In the genomic region with DNA sequence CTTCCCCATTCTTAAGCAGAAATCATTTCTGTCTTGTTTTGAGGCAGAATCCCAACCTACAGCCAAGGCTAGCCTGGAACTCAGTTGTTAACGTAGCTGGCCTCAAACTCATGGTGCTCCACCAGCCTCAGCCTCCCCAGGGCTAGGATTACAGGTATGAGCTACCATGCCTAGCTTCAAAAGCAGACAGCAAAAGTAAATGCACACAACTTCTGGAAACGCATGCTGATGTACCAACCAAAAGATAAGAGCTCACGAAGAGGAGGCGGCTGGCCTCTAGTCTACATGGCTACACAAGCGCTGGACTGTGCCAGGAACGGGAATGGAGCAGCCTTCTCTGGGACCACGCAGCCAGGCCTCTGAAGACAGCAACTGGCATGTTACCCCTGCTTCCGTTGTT, we compare ENCODE assay signal across 25 mouse cellular contexts. TPM values are rescaled to one million over a fixed set of nuclear protein-coding genes. Genes with fewer than 3 reads are reported as not detected.
DNase-seq lines count a peak whose midpoint lies in the region; TF ChIP-seq lines count a peak whose summit lies in the region.
"Had no signal": no experiment of that assay in that cellular context is flagged by ENCODE, and none has a peak within 500 bp of the region (broad histone marks: within the 10 kb centered on the region; RNA-seq: fewer than 3 reads in every experiment).

No protein-coding gene starts in this region.

- no peak for TF ChIP-seq POLR2A in cortical plate, adult 2 months (IDR thresholded peaks at IDR 0.05; ENCODE audit: extremely low read depth, insufficient read depth, low read length)

- intact Hi-C loops in gastrocnemius, postnatal 14 days (cut with DNase I; ENCODE audit: low total_unique reads), result no loop called here

- peak; percentile 4 for DNase-seq in gastrocnemius, postnatal 25 days
- DNase-seq in gastrocnemius, postnatal 14 days, result no peak
- DNase-seq in heart, embryonic 10.5 days (ENCODE audit: low spot score), result peak; percentile 55
- DNase-seq in heart, postnatal 4 days, result no peak
- no peak for DNase-seq in layer of hippocampus, adult 2 months (ENCODE audit: low spot score in 2 of 2)
- DNase-seq in layer of hippocampus, adult 9-11 months, result no peak
- DNase-seq: adrenal gland, adult 8-10 months; adrenal gland, postnatal 14 days; adrenal gland, postnatal 36 days; B cell, adult 2 months; cerebellum, adult 11-12 months; cerebellum, adult 2 months; cerebellum, adult 9-10 months; cerebellum, postnatal 10 days; cerebellum, postnatal 25 days; embryo, embryonic 11 days had no signal

- peaks cover 12% of the 10 kb centered on the region; the same call in 1 of the 2 replicates for H3K4me1 ChIP-seq in heart, embryonic 10.5 days
- peaks cover 4% of the 10 kb centered on the region for H3K4me1 ChIP-seq in cortical plate, adult 2 months (ENCODE audit: control insufficient read depth, insufficient read depth, low read length)

- no peak overlapping the region for H3K27ac ChIP-seq in heart, embryonic 10.5 days
- peak overlapping the region; percentile 40; the same call in 1 of the 2 replicates for H3K27ac ChIP-seq in layer of hippocampus, adult 2 months
- H3K27ac ChIP-seq in cortical plate, adult 2 months (ENCODE audit: insufficient read depth, low read length), result 0 out of 2 replicates have a peak overlapping the region, but pooled peaks have one; percentile 19
- H3K27ac ChIP-seq: embryonic facial prominence, embryonic 13.5 days; embryonic facial prominence, embryonic 15.5 days; forebrain, embryonic 10.5 days; forebrain, embryonic 12.5 days had no signal

- 92% methylated on average over 8 of the region's 8 CpGs for WGBS in heart, embryonic 10.5 days

- no peak for TF ChIP-seq CTCF in layer of hippocampus, adult 2 months (conservative IDR thresholded peaks at IDR 0.05)
- TF ChIP-seq CTCF in cortical plate, adult 2 months (IDR thresholded peaks at IDR 0.05; ENCODE audit: extremely low read depth, insufficient read depth, low read length), result no peak

- H3K9me3 ChIP-seq in heart, embryonic 10.5 days, result no peaks in the 10 kb centered on the region
- H3K9me3 ChIP-seq: embryonic facial prominence, embryonic 13.5 days; embryonic facial prominence, embryonic 15.5 days; forebrain, embryonic 10.5 days; forebrain, embryonic 12.5 days; G1E had no signal

- peaks cover 47% of the 10 kb centered on the region for H3K36me3 ChIP-seq in heart, embryonic 10.5 days

- H3K4me3 ChIP-seq in heart, embryonic 10.5 days, result no peak overlapping the region
- no peak overlapping the region for H3K4me3 ChIP-seq in layer of hippocampus, adult 2 months
- no peak overlapping the region for H3K4me3 ChIP-seq in cortical plate, adult 2 months (ENCODE audit: insufficient read depth, low read length)
- H3K4me3 ChIP-seq: embryonic facial prominence, embryonic 13.5 days; embryonic facial prominence, embryonic 15.5 days; erythroblast, embryonic 14.5 days; forebrain, embryonic 10.5 days; forebrain, embryonic 12.5 days had no signal

- H3K27me3 ChIP-seq in heart, embryonic 10.5 days (ENCODE audit: insufficient read depth, poor library complexity, severe bottlenecking), result no peaks in the 10 kb centered on the region
- H3K27me3 ChIP-seq: CH12.LX; embryonic facial prominence, embryonic 13.5 days; embryonic facial prominence, embryonic 15.5 days; forebrain, embryonic 12.5 days; Patski had no signal

RNA-seq across cellular contexts. Expression of gene Ndufb4, which starts 6.3 kb away (rescaled TPM):
- total RNA-seq in gastrocnemius, postnatal 25 days (2021), result 100 to 1,000 TPM; 165 to 174 TPM
- total RNA-seq in gastrocnemius, postnatal 14 days (2021), result 100 to 1,000 TPM; 142 to 157 TPM
- polyA plus RNA-seq in heart, embryonic 10.5 days (2016; fragmentation: Nextera tagmentation; extraction: Ambion mirVana), result 61.3 and 67.0 TPM in 2 replicates
- 100 to 1,000 TPM; 141 to 154 TPM for total RNA-seq in heart, postnatal 4 days (2021)
- 10 to 100 TPM; 83.1 to 94.7 TPM for total RNA-seq in layer of hippocampus, adult 2 months (2021)
- 79.6 and 87.3 TPM in 2 replicates for polyA plus RNA-seq in cortical plate, adult 2 months (2012; rRNA removed)

Comparison
In these comparisons a context has a peak if more than half of its experiments do, and no peak if none do; other contexts are left out.
1. DNase-seq: peak in gastrocnemius, postnatal 25 days (single experiment) and heart, embryonic 10.5 days (single experiment); none in gastrocnemius, postnatal 14 days (single experiment), heart, postnatal 4 days (single experiment), layer of hippocampus, adult 2 months (0 of 2) and layer of hippocampus, adult 9-11 months (single experiment).